Mouse (Mus musculus): ENCODE data around the gene Kif22. TPM values are rescaled to one million over a fixed set of nuclear protein-coding genes. Genes with fewer than 3 reads are reported as not detected.
A peak's percentile ranks its signal among the peaks of the same experiment; 100 is the strongest.

Kif22 gene
- polyA plus RNA-seq, 1 experiment from 2014 or later, result 30.2 TPM

GRCm38 (mm10) chr7:127020491-127020890, 21.8 kb downstream of the Kif22 start:
- Histone ChIP-seq H3K4me3 (peak overlapping the region; percentile 54), H3K27me3 (no peaks in the 10 kb centered on the region), H3K27ac (peak overlapping the region; percentile 86), H3K36me3 (peaks cover 31% of the 10 kb centered on the region), H3K4me2 (peak overlapping the region; percentile 98), H3K4me1 (replicated peaks) (peaks cover 88% of the 10 kb centered on the region), H3K9me3 (no peaks in the 10 kb centered on the region), H3K9ac (peak overlapping the region; percentile 84)
- ATAC-seq (ENCODE audit: low FRiP score), result no peak
- 37% methylated on average over 5 of the region's 5 CpGs for whole genome bisulfite sequencing

GRCm38 (mm10) chr7:127020031-127020430, 22.2 kb downstream of the Kif22 start:
- no peaks in the 10 kb centered on the region for H3K27me3 ChIP-seq
- H3K4me2 ChIP-seq, result peak overlapping the region; percentile 98
- H3K9ac ChIP-seq, result peak overlapping the region; percentile 84
- WGBS, result 63% methylated on average over 3 of the region's 3 CpGs
- H3K27ac ChIP-seq, result peak overlapping the region; percentile 86
- H3K4me1 ChIP-seq (replicated peaks), result peaks cover 88% of the 10 kb centered on the region
- no peak for ATAC-seq (ENCODE audit: low FRiP score)
- peaks cover 36% of the 10 kb centered on the region for H3K36me3 ChIP-seq
- H3K4me3 ChIP-seq, result peak overlapping the region; percentile 54
- H3K9me3 ChIP-seq, result no peaks in the 10 kb centered on the region

- Histone ChIP-seq H3K27me3 (no peaks in the 10 kb centered on the region), H3K27ac (no peak overlapping the region), H3K4me3 (peak overlapping the region; percentile 54), H3K9me3 (no peaks in the 10 kb centered on the region), H3K9ac (peak overlapping the region; percentile 84), H3K4me2 (peak overlapping the region; percentile 98), H3K4me1 (replicated peaks) (peaks cover 88% of the 10 kb centered on the region), H3K36me3 (peaks cover 40% of the 10 kb centered on the region)
- 82% methylated on average over 14 of the region's 14 CpGs for WGBS
- no peak for ATAC-seq (ENCODE audit: low FRiP score)
Measured at GRCm38 (mm10) chr7:127019306-127019960, 22.8 kb downstream of the Kif22 start.

GRCm38 (mm10) chr7:127018416-127019305, 23.6 kb downstream of the Kif22 start:
- Histone ChIP-seq H3K27ac (peak overlapping the region; percentile 10; the same call in 1 of the 2 replicates), H3K4me3 (no peak overlapping the region)

GRCm38 (mm10) chr7:127017950-127018345, 24.3 kb downstream of the Kif22 start:
- Histone ChIP-seq H3K27ac (peak overlapping the region; percentile 98), H3K9ac (peak overlapping the region; percentile 84), H3K9me3 (no peaks in the 10 kb centered on the region), H3K36me3 (peaks cover 40% of the 10 kb centered on the region), H3K4me3 (no peak overlapping the region), H3K4me1 (replicated peaks) (peaks cover 87% of the 10 kb centered on the region), H3K4me2 (peak overlapping the region; percentile 31), H3K27me3 (no peaks in the 10 kb centered on the region)
- WGBS, result 62% methylated on average over 6 of the region's 6 CpGs
- ATAC-seq (ENCODE audit: low FRiP score), result no peak

More at GRCm38 (mm10) chr7:127018416-127019305, 23.6 kb downstream of the Kif22 start:
- Histone ChIP-seq H3K36me3 (peaks cover 40% of the 10 kb centered on the region), H3K4me1 (replicated peaks) (peaks cover 87% of the 10 kb centered on the region), H3K9me3 (no peaks in the 10 kb centered on the region), H3K4me2 (peak overlapping the region; percentile 98), H3K9ac (peak overlapping the region; percentile 84), H3K27me3 (no peaks in the 10 kb centered on the region)
- 83% methylated on average over 15 of the region's 15 CpGs for WGBS
- ATAC-seq (ENCODE audit: low FRiP score), result no peak

GRCm38 (mm10) chr7:127016971-127017949, 25.0 kb downstream of the Kif22 start, which contains the start of gene Pagr1a:
Gene Pagr1a, minus strand, starts transcription at chr7:127017352.
- Histone ChIP-seq H3K9me3 (no peaks in the 10 kb centered on the region), H3K36me3 (peaks cover 40% of the 10 kb centered on the region), H3K4me3 (peak within 1 kb of the TSS; percentile 65), H3K4me1 (replicated peaks) (peaks cover 80% of the 10 kb centered on the region), H3K27me3 (no peaks in the 10 kb centered on the region), H3K4me2 (peak within 1 kb of the TSS; percentile 93), H3K27ac (peak within 1 kb of the TSS; percentile 98), H3K9ac (peak within 1 kb of the TSS; percentile 92)
- ATAC-seq (ENCODE audit: low FRiP score), result peak; percentile 75
- WGBS, result 3% methylated on average over 39 of the region's 39 CpGs

- Histone ChIP-seq H3K27me3 (no peaks in the 10 kb centered on the region), H3K9ac (peak overlapping the region; percentile 92), H3K9me3 (no peaks in the 10 kb centered on the region), H3K4me2 (peak overlapping the region; percentile 93), H3K4me3 (peak overlapping the region; percentile 65), H3K36me3 (peaks cover 38% of the 10 kb centered on the region), H3K4me1 (replicated peaks) (peaks cover 72% of the 10 kb centered on the region), H3K27ac (peak overlapping the region; percentile 98)
- under 1% methylated on average over 22 of the region's 22 CpGs for WGBS
- ATAC-seq (ENCODE audit: low FRiP score), result peak; percentile 41
Measured at GRCm38 (mm10) chr7:127016486-127016938, 25.8 kb downstream of the Kif22 start.

- H3K36me3 ChIP-seq, result peaks cover 38% of the 10 kb centered on the region
- H3K4me2 ChIP-seq, result peak within 1 kb of the TSS; percentile 93
- H3K4me1 ChIP-seq (replicated peaks), result peaks cover 70% of the 10 kb centered on the region
- H3K9me3 ChIP-seq, result no peaks in the 10 kb centered on the region
- peak within 1 kb of the TSS; percentile 92 for H3K9ac ChIP-seq
- no peak for ATAC-seq (ENCODE audit: low FRiP score)
- H3K27ac ChIP-seq, result peak within 1 kb of the TSS; percentile 98
- H3K27me3 ChIP-seq, result no peaks in the 10 kb centered on the region
- H3K4me3 ChIP-seq, result peak within 1 kb of the TSS; percentile 65
Measured at GRCm38 (mm10) chr7:127016481-127016485, 26.0 kb downstream of the Kif22 start, which contains the start of gene Pagr1b. Gene Pagr1b, minus strand, starts transcription at chr7:127016484.

GRCm38 (mm10) chr7:127016081-127016480, 26.2 kb downstream of the Kif22 start:
- H3K4me1 ChIP-seq (replicated peaks), result peaks cover 68% of the 10 kb centered on the region
- peak overlapping the region; percentile 93 for H3K4me2 ChIP-seq

GRCm38 (mm10) chr7:127014993-127015392, 27.3 kb downstream of the Kif22 start:
- Histone ChIP-seq H3K9me3 (no peaks in the 10 kb centered on the region), H3K27ac (no peak overlapping the region), H3K4me1 (replicated peaks) (peaks cover 57% of the 10 kb centered on the region), H3K36me3 (peaks cover 38% of the 10 kb centered on the region), H3K4me3 (peak overlapping the region; percentile 65), H3K27me3 (no peaks in the 10 kb centered on the region), H3K9ac (peak overlapping the region; percentile 60), H3K4me2 (peak overlapping the region; percentile 93; the same call in 1 of the 2 replicates)
- ATAC-seq (ENCODE audit: low FRiP score), result no peak
- WGBS, result 95% methylated on average over 12 of the region's 12 CpGs

More at GRCm38 (mm10) chr7:127016081-127016480, 26.2 kb downstream of the Kif22 start:
- Histone ChIP-seq H3K9ac (peak overlapping the region; percentile 92), H3K9me3 (no peaks in the 10 kb centered on the region), H3K36me3 (peaks cover 38% of the 10 kb centered on the region), H3K27me3 (no peaks in the 10 kb centered on the region), H3K4me3 (peak overlapping the region; percentile 65), H3K27ac (peak overlapping the region; percentile 98)
- WGBS, result 3% methylated on average over 10 of the region's 10 CpGs
- peak; percentile 15 for ATAC-seq (ENCODE audit: low FRiP score)

GRCm38 (mm10) chr7:127014320-127014719, 28.0 kb downstream of the Kif22 start, which contains the start of gene Mvp:
Gene Mvp, minus strand, starts transcription at chr7:127014621.
- no peak for ATAC-seq (ENCODE audit: low FRiP score)

More at GRCm38 (mm10) chr7:127014320-127014719, 28.0 kb downstream of the Kif22 start, which contains the start of gene Mvp:
- no peaks in the 10 kb centered on the region for H3K27me3 ChIP-seq
- no peaks in the 10 kb centered on the region for H3K9me3 ChIP-seq
- H3K27ac ChIP-seq, result peak within 1 kb of the TSS; percentile 98; the same call in 1 of the 2 replicates
- H3K36me3 ChIP-seq, result peaks cover 38% of the 10 kb centered on the region
- peaks cover 52% of the 10 kb centered on the region for H3K4me1 ChIP-seq (replicated peaks)
- peak within 1 kb of the TSS; percentile 93 for H3K4me2 ChIP-seq
- peak within 1 kb of the TSS; percentile 92 for H3K9ac ChIP-seq
- 70% methylated on average over 11 of the region's 11 CpGs for WGBS
- H3K4me3 ChIP-seq, result peak within 1 kb of the TSS; percentile 65

All from hindbrain, embryonic 13.5 days (tissue).